Mouse (Mus musculus) subcutaneous adipose tissue, adult 2 months (tissue): Measurements from ENCODE around the gene Olfr374. TPM values are rescaled to one million over a fixed set of nuclear protein-coding genes. Genes with fewer than 3 reads are reported as not detected.

ENCODE experiments used
- polyA plus RNA-seq: library from polyadenylated mRNA; depleted of rRNA; stranded (reverse); fragments of >200 nt; gene quantifications from 2 replicates; pipeline ENCODE4 v1.2.3, GENCODE M21; 2012; ENCODE audit warnings: low replicate concordance; rRNA removed

Gene Olfr374
- not detected in 2 replicates for polyA plus RNA-seq

GRCm38 (mm10) chr8:72106740-72107139 lies at the start of gene Olfr374:
Gene Olfr374 (plus strand): TSS chr8:72107040.

GRCm38 (mm10) chr8:72082877-72083276 lies 24.0 kb upstream of the Olfr374 start, which contains the start of gene Olfr373:
Gene Olfr373 (plus strand): TSS chr8:72083177.

GRCm38 (mm10) chr8:72134756-72135445 lies 28.1 kb downstream of the Olfr374 start, which contains the start of gene Tpm4:
Gene Tpm4 (plus strand): TSS chr8:72134975.

DNA sequence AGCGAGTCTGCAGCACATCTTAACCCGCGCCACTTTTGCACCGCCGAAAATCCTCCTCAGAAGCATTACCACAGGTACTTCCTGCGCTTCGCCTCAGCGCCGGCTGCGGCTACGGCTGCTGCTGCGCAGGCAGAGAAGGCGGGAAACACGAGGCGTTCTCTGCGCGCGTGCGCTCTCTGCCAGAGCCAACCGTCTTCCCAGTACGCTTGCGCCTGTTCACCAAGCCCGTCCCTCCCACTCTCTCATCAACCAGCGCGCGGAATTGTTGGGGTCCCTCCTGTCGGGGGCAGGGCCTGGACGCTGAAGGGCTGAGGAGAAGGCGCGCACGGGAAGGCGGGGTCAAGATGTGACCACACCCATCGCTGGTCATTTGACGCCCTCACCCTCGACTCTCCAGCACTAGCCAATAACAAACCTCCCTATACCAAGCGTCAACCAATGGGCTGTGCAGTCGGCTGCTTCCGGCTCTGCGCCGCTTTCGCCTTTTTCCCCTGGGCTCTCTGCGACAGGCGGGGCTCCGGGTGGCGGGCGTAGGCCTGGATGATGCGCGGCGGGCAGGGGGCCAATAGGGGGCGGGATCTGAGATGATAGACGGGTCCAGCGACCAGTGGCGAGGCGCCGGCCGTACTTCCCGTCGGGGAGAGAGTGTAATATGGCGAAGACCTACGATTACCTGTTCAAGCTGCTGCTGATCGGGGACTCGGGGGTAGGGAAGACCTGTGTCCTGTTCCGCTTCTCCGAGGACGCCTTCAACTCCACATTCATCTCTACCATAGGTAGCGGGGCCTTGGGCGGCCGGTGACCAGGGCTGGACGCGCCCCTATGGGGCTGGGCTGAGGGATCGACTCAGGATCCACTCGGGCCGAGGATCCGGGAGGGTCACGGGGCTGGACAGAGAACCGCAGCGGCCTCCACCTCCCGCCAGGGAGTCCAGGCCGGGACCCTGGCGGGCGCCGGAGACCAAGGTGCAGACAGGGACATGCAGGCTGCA lies 54.2 kb downstream of the Olfr374 start, which contains the start of gene Rab8a:
Gene Rab8a (plus strand): TSS at position 494 of the 991 bp plus-strand sequence.

Other genes with a start within 250 kb of the Olfr374 start
- 0.63 and 0.87 TPM in 2 replicates for gene Zfp709, start 225.0 kb upstream of the Olfr374 start, polyA plus RNA-seq
- gene Zfp882, start 198.4 kb upstream of the Olfr374 start, polyA plus RNA-seq = 0.75 and 2.2 TPM in 2 replicates
- 4.3 and 5.2 TPM in 2 replicates for gene Zfp617, start 198.4 kb upstream of the Olfr374 start, polyA plus RNA-seq
- gene Zfp961, start 156.0 kb upstream of the Olfr374 start, polyA plus RNA-seq = 3.8 and 8.1 TPM in 2 replicates
- 4.5 and 37.2 TPM in 2 replicates for gene Cyp4f18, start 97.4 kb upstream of the Olfr374 start, polyA plus RNA-seq
- not detected in 2 replicates for gene Olfr372, start 65.8 kb upstream of the Olfr374 start, polyA plus RNA-seq
- gene Olfr373, start 23.9 kb upstream of the Olfr374 start, polyA plus RNA-seq = not detected in 2 replicates
- 119 and 139 TPM in 2 replicates for gene Tpm4, start 27.9 kb downstream of the Olfr374 start, polyA plus RNA-seq
- gene Rab8a, start 54.2 kb downstream of the Olfr374 start, polyA plus RNA-seq = 39.3 and 70.9 TPM in 2 replicates
- 0.44 and 2.3 TPM in 2 replicates for gene Hsh2d, start 82.6 kb downstream of the Olfr374 start, polyA plus RNA-seq
- gene Cib3, start 105.8 kb downstream of the Olfr374 start, polyA plus RNA-seq = 0.07 and 0.22 TPM in 2 replicates
- gene Gm11034, start 106.6 kb downstream of the Olfr374 start, polyA plus RNA-seq = not detected in 2 replicates
- gene Fam32a, start 112.7 kb downstream of the Olfr374 start, polyA plus RNA-seq = 55.5 and 67.0 TPM in 2 replicates
- gene Ap1m1, start 133.0 kb downstream of the Olfr374 start, polyA plus RNA-seq = 72.2 and 121 TPM in 2 replicates
- 0.97 and 5.8 TPM in 2 replicates for gene Gm10282, start 198.2 kb downstream of the Olfr374 start, polyA plus RNA-seq
- gene Klf2, start 212.0 kb downstream of the Olfr374 start, polyA plus RNA-seq = 40.8 and 44.3 TPM in 2 replicates